Mouse (Mus musculus): ENCODE results near the gene Camkv. TPM values are rescaled to one million over a fixed set of nuclear protein-coding genes. Genes with fewer than 3 reads are reported as not detected.
A peak's percentile ranks its signal among the peaks of the same experiment; 100 is the strongest.

The Camkv gene
- polyA plus RNA-seq, 1 experiment from 2014 or later: 9.9 TPM

GRCm38 (mm10) chr9:107957141-107957540, 21.7 kb downstream of the Camkv start:
- 71% methylated on average over 6 of the region's 6 CpGs for WGBS
- no peak for DNase-seq (ENCODE audit: low spot score)

GRCm38 (mm10) chr9:107959896-107960295, 24.4 kb downstream of the Camkv start:
- Histone ChIP-seq H3K4me1 (peaks cover 13% of the 10 kb centered on the region), H3K36me3 (peaks cover 95% of the 10 kb centered on the region), H3K4me3 (no peak overlapping the region), H3K27me3 (ENCODE audit: low read depth, poor library complexity, severe bottlenecking) (no peaks in the 10 kb centered on the region), H3K9me3 (replicated peaks) (no peaks in the 10 kb centered on the region), H3K27ac (no peak overlapping the region)
- DNase-seq (ENCODE audit: low spot score): no peak
- 18% methylated on average over 6 of the region's 6 CpGs for WGBS

More at GRCm38 (mm10) chr9:107957141-107957540, 21.7 kb downstream of the Camkv start:
- Histone ChIP-seq H3K27ac (no peak overlapping the region), H3K4me3 (no peak overlapping the region), H3K36me3 (peaks cover 70% of the 10 kb centered on the region), H3K27me3 (ENCODE audit: low read depth, poor library complexity, severe bottlenecking) (no peaks in the 10 kb centered on the region), H3K4me1 (peaks cover 14% of the 10 kb centered on the region), H3K9me3 (replicated peaks) (no peaks in the 10 kb centered on the region)

GRCm38 (mm10) chr9:107960928-107961327, 25.5 kb downstream of the Camkv start:
- H3K27ac ChIP-seq: no peak overlapping the region
- H3K36me3 ChIP-seq: peaks cover 98% of the 10 kb centered on the region
- H3K27me3 ChIP-seq (ENCODE audit: low read depth, poor library complexity, severe bottlenecking): no peaks in the 10 kb centered on the region
- H3K4me3 ChIP-seq: no peak overlapping the region
- no peaks in the 10 kb centered on the region for H3K9me3 ChIP-seq (replicated peaks)
- peaks cover 13% of the 10 kb centered on the region for H3K4me1 ChIP-seq
- DNase-seq (ENCODE audit: low spot score): no peak
- WGBS: 85% methylated on average over 4 of the region's 4 CpGs

- 92% methylated on average over 10 of the region's 10 CpGs for WGBS
- no peaks in the 10 kb centered on the region for H3K27me3 ChIP-seq (ENCODE audit: low read depth, poor library complexity, severe bottlenecking)
Measured at GRCm38 (mm10) chr9:107961351-107961762, 25.9 kb downstream of the Camkv start.

GRCm38 (mm10) chr9:107961881-107962280, 26.4 kb downstream of the Camkv start:
- no peak for DNase-seq (ENCODE audit: low spot score)
- Histone ChIP-seq H3K4me1 (peaks cover 13% of the 10 kb centered on the region), H3K9me3 (replicated peaks) (no peaks in the 10 kb centered on the region), H3K27ac (0 out of 2 replicates have a peak overlapping the region, but pooled peaks have one; percentile 7), H3K27me3 (ENCODE audit: low read depth, poor library complexity, severe bottlenecking) (no peaks in the 10 kb centered on the region), H3K4me3 (no peak overlapping the region), H3K36me3 (peaks cover 97% of the 10 kb centered on the region)
- 57% methylated on average over 5 of the region's 5 CpGs for WGBS

More at GRCm38 (mm10) chr9:107961351-107961762, 25.9 kb downstream of the Camkv start:
- no peak overlapping the region for H3K4me3 ChIP-seq
- H3K9me3 ChIP-seq (replicated peaks): no peaks in the 10 kb centered on the region
- peaks cover 97% of the 10 kb centered on the region for H3K36me3 ChIP-seq
- no peak for DNase-seq (ENCODE audit: low spot score)
- H3K4me1 ChIP-seq: peaks cover 13% of the 10 kb centered on the region
- 0 out of 2 replicates have a peak overlapping the region, but pooled peaks have one; percentile 7 for H3K27ac ChIP-seq

- H3K27ac ChIP-seq: 0 out of 2 replicates have a peak overlapping the region, but pooled peaks have one; percentile 21
- H3K27me3 ChIP-seq (ENCODE audit: low read depth, poor library complexity, severe bottlenecking): no peaks in the 10 kb centered on the region
- H3K36me3 ChIP-seq: peaks cover 96% of the 10 kb centered on the region
- H3K9me3 ChIP-seq (replicated peaks): no peaks in the 10 kb centered on the region
- peaks cover 13% of the 10 kb centered on the region for H3K4me1 ChIP-seq
- 89% methylated on average over 9 of the region's 9 CpGs for WGBS
- DNase-seq (ENCODE audit: low spot score): no peak
- no peak overlapping the region for H3K4me3 ChIP-seq
Measured at GRCm38 (mm10) chr9:107962916-107963315, 27.4 kb downstream of the Camkv start.

GRCm38 (mm10) chr9:107963700-107964099, 28.2 kb downstream of the Camkv start:
- Histone ChIP-seq H3K4me1 (peaks cover 11% of the 10 kb centered on the region), H3K27ac (0 out of 2 replicates have a peak overlapping the region, but pooled peaks have one; percentile 21), H3K4me3 (no peak overlapping the region), H3K27me3 (ENCODE audit: low read depth, poor library complexity, severe bottlenecking) (no peaks in the 10 kb centered on the region), H3K9me3 (replicated peaks) (no peaks in the 10 kb centered on the region), H3K36me3 (peaks cover 96% of the 10 kb centered on the region)
- WGBS: 29% methylated on average over 5 of the region's 5 CpGs
- peak; percentile 96 for DNase-seq (ENCODE audit: low spot score)

GRCm38 (mm10) chr9:107964681-107965080, 29.2 kb downstream of the Camkv start:
- H3K9me3 ChIP-seq (replicated peaks): no peaks in the 10 kb centered on the region
- no peak overlapping the region for H3K27ac ChIP-seq
- no peaks in the 10 kb centered on the region for H3K27me3 ChIP-seq (ENCODE audit: low read depth, poor library complexity, severe bottlenecking)
- H3K4me1 ChIP-seq: peaks cover 7% of the 10 kb centered on the region
- H3K36me3 ChIP-seq: peaks cover 96% of the 10 kb centered on the region
- no peak for DNase-seq (ENCODE audit: low spot score)
- WGBS: 95% methylated on average over 9 of the region's 9 CpGs
- H3K4me3 ChIP-seq: no peak overlapping the region

GRCm38 (mm10) chr9:107966676-107967075, 31.2 kb downstream of the Camkv start:
- H3K27me3 ChIP-seq (ENCODE audit: low read depth, poor library complexity, severe bottlenecking): no peaks in the 10 kb centered on the region
- H3K4me1 ChIP-seq: peaks cover 4% of the 10 kb centered on the region; the same call in 1 of the 2 replicates
- 89% methylated on average over 10 of the region's 10 CpGs for WGBS
- DNase-seq (ENCODE audit: low spot score): no peak
- H3K4me3 ChIP-seq: no peak overlapping the region
- H3K27ac ChIP-seq: 0 out of 2 replicates have a peak overlapping the region, but pooled peaks have one; percentile 33
- H3K36me3 ChIP-seq: peaks cover 96% of the 10 kb centered on the region
- H3K9me3 ChIP-seq (replicated peaks): no peaks in the 10 kb centered on the region

- WGBS: 93% methylated on average over 6 of the region's 6 CpGs
- no peak for DNase-seq (ENCODE audit: low spot score)
- Histone ChIP-seq H3K27me3 (ENCODE audit: low read depth, poor library complexity, severe bottlenecking) (no peaks in the 10 kb centered on the region), H3K4me3 (no peak overlapping the region), H3K9me3 (replicated peaks) (no peaks in the 10 kb centered on the region), H3K4me1 (peaks cover 7% of the 10 kb centered on the region; the same call in 1 of the 2 replicates), H3K36me3 (peaks cover 96% of the 10 kb centered on the region), H3K27ac (no peak overlapping the region)
Measured at GRCm38 (mm10) chr9:107967437-107967836, 32.0 kb downstream of the Camkv start.

- H3K4me1 ChIP-seq: peaks cover 7% of the 10 kb centered on the region; the same call in 1 of the 2 replicates
- no peak for DNase-seq (ENCODE audit: low spot score)
- H3K9me3 ChIP-seq (replicated peaks): no peaks in the 10 kb centered on the region
- no peaks in the 10 kb centered on the region for H3K27me3 ChIP-seq (ENCODE audit: low read depth, poor library complexity, severe bottlenecking)
- WGBS: 94% methylated on average over 7 of the region's 7 CpGs
- no peak overlapping the region for H3K4me3 ChIP-seq
- no peak overlapping the region for H3K27ac ChIP-seq
- H3K36me3 ChIP-seq: peaks cover 96% of the 10 kb centered on the region
Measured at GRCm38 (mm10) chr9:107968531-107968930, 33.1 kb downstream of the Camkv start.

- peak overlapping the region; percentile 53; the same call in 1 of the 2 replicates for H3K27ac ChIP-seq
- no peak overlapping the region for H3K4me3 ChIP-seq
- no peak for DNase-seq (ENCODE audit: low spot score)
- peaks cover 82% of the 10 kb centered on the region for H3K36me3 ChIP-seq
- H3K4me1 ChIP-seq: peaks cover 14% of the 10 kb centered on the region
- no peaks in the 10 kb centered on the region for H3K27me3 ChIP-seq (ENCODE audit: low read depth, poor library complexity, severe bottlenecking)
- WGBS: 94% methylated on average over 5 of the region's 5 CpGs
- H3K9me3 ChIP-seq (replicated peaks): no peaks in the 10 kb centered on the region
Measured at GRCm38 (mm10) chr9:107970311-107970710, 34.8 kb downstream of the Camkv start.

GRCm38 (mm10) chr9:107971690-107972541, 36.4 kb downstream of the Camkv start:
- Histone ChIP-seq H3K36me3 (peaks cover 67% of the 10 kb centered on the region), H3K27ac (peak overlapping the region; percentile 53), H3K27me3 (ENCODE audit: low read depth, poor library complexity, severe bottlenecking) (no peaks in the 10 kb centered on the region), H3K4me3 (no peak overlapping the region), H3K4me1 (peaks cover 25% of the 10 kb centered on the region), H3K9me3 (replicated peaks) (no peaks in the 10 kb centered on the region)
- no peak for DNase-seq (ENCODE audit: low spot score)
- WGBS: 77% methylated on average over 8 of the region's 8 CpGs

All from limb, embryonic 10.5 days (tissue).